Mouse (Mus musculus) kidney, postnatal 4 days (tissue): ENCODE results near the gene Gm3633.
"Not testable (repeated sequence)": the region's sequence is repeated elsewhere in the genome, so short reads cannot be mapped to it uniquely, and the experiment has no call there.

Experiments used
- DNase-seq, 2 experiments: peaks; one replicate each; pipeline ENCODE4 v3.0.0; 2021; ENCODE audit warnings: mixed read lengths in 2 of 2

The Gm3633 gene

GRCm38 (mm10) chr14:42641817-42642216 lies at the start of gene Gm3633:
Gene Gm3633 (minus strand): TSS chr14:42641917.
- DNase-seq: not testable (repeated sequence)

DNA sequence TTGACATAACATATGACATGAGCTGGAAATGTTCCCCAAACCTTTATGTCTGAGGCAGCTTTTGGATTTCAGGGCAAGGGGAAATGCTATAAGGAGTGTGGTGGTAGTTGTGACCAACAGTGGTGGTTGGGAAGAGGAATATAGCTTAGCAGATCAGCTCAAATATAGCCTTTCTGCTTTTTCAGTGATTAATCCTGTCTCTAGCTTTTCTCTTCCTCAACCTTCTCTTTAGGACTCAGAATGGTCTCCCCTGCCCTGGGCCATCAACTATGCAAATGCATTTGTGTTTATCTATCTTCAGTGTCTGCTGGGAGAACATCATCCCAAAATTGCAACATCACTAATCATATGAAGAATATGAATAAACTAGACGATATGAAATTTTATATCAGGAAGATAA lies 13.9 kb upstream of the Gm3633 start, which contains the start of gene Gm10378:
TSS of gene Gm10378 (plus strand) at position 301 of the 400 bp plus-strand sequence.
- DNase-seq: not testable (repeated sequence)

DNA sequence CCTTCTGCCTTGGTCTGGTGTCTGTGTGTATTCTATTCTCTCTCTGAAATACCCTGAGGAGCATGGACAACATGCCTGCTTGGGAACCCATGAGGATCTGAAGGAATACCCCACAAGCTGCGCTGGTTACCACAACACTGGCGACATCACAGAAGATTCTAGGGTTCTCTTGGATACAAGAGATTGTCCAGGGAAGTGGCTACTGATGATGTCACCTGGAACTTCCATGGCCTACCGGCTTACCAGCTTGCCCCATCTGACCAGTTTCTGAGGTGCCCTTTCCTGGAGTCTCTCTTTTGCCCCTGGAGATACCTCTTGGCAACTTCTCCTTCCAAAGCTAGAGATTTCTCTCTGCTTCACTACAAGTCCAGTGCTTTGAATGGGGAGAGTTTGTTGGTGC lies 41.9 kb downstream of the Gm3633 start, which contains the start of gene Gm17124:
TSS of gene Gm17124 (minus strand) at position 101 of the 400 bp plus-strand sequence.
- DNase-seq: not testable (repeated sequence)
